Mouse (Mus musculus): ENCODE results near the gene Scyl2. TPM values are rescaled to one million over a fixed set of nuclear protein-coding genes. Genes with fewer than 3 reads are reported as not detected.

Scyl2 gene
- 6.3 and 6.8 TPM in 2 replicates for polyA plus RNA-seq (2012)

DNA sequence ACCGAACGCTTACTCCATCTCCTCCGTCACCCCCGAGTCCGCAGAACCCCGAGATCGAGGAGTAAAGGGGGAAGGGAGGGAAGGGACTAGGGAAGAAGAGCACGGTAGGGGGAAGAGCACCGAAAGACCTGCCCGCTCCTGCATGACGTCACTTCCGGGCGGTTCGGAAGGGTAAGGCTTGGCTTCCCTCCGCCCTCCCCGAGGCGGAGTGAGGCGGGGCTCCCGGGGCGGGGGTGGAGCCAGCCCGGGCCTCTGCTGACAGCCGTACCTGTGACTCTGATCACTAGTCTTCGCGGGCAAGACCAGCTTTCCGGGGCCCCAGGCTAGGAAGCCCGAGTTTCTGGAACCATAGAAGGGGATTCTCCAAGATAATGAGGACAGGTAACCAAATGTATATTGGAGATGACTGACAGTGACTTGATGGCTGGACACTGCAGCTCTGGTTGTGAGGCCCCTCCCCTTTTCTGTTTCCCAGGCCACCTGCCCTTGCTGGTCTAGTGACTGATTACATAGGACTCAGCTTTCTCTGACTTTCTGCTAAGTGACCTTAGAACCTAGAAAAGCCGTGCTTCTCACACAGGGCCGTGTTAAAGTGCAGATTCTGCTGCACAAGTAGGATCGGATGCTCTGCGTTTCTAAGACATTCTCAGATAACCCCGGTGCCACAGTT, at the start of gene Scyl2:
Gene Scyl2 (minus strand): TSS at position 147 of the 670 bp plus-strand sequence.

DNA sequence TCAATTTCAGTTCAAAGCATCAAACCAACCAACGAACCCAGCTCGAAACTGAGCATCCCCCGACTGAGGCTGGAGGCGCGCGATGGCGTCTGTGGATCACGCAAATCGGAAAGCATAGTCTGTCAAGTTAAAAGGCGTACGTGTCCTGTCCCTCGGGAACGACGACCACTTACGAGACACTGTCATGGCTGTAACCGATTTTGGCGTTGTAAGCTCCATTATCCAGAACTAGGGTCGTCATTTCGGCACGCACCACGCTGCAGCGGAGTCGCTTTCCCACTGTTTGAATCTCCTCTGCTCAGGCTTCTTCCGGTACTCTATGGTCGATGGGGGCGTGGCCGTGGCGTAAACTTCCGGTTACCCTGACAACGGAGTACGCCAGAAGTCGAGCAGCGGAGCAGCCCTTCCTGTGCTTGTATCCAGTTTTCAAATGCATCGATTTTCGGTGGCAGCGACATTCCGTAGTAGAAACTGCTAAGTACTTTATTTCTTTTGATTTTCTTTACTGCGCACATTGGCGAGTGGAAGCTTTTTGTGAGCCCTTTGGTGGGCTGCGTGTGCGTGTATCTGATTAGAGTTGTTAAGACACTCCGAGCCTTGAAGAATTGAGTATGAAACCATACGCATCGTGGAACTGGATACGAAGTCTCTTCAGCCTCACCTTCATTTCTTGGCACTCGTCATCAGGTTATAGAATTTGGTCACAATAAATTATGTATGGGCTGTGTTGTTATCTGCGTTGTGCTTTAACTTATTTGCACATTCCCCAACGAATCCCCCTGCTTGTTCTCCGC, 46.1 kb upstream of the Scyl2 start, which contains the start of gene Actr6:
Gene Actr6 (minus strand): TSS at position 295 of the 794 bp plus-strand sequence.

DNA sequence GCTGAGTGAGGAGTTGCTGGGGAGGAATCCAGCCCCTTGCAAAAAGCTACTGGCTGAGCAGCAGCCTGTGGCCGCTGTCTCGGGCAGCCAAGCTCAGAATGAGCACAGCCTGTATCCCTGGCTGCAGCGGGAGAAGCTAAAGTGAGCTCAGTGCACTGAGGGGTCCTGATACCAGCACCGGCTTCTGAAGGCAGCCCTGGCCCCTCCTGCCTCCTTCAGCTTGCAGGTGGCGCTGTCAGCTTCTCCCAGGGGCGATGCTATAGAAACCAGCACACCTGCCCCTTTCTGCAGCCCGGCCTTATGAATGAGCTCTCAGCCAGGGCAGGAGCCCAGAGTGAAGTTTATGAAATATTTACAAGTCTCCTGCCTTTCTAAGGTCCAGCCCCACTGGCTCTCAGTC, 65.0 kb downstream of the Scyl2 start, which contains the start of gene Slc17a8:
Gene Slc17a8 (minus strand): TSS at position 125 of the 400 bp plus-strand sequence.

Other genes with a start within 250 kb of the Scyl2 start
- gene Gas2l3, start 242.3 kb downstream of the Scyl2 start, polyA plus RNA-seq (2012) = 0.59 and 0.60 TPM in 2 replicates
- not detected in 2 replicates for gene Nr1h4, start 152.7 kb downstream of the Scyl2 start, polyA plus RNA-seq (2012)
- gene Slc17a8, start 65.0 kb downstream of the Scyl2 start, polyA plus RNA-seq (2012) = not detected in 2 replicates
- 0.16 and 0.27 TPM in 2 replicates for gene Actr6, start 46.0 kb upstream of the Scyl2 start, polyA plus RNA-seq (2012)
- gene Uhrf1bp1l, start 58.7 kb upstream of the Scyl2 start, polyA plus RNA-seq (2012) = 8.5 and 13.7 TPM in 2 replicates
- not detected in 2 replicates for gene Anks1b, start 187.2 kb upstream of the Scyl2 start, polyA plus RNA-seq (2012)

All from megakaryocyte-erythroid progenitor cell, adult 5 weeks (primary cell).